Mouse (Mus musculus) embryo, embryonic 11 days (tissue): Measurements from ENCODE around the gene Hbq1b.
A peak's percentile ranks its signal among the peaks of the same experiment; 100 is the strongest.

Experiments used
- DNase-seq: peaks from one replicate; pipeline ENCODE4 v3.0.0-alpha.2; 2015

The Hbq1b gene

GRCm38 (mm10) chr11:32286695-32287492 is at the start of gene Hbq1b:
TSS of gene Hbq1b (plus strand) at chr11:32286965.
- peak; percentile 71 for DNase-seq

- DNase-seq = no peak
Measured at GRCm38 (mm10) chr11:32237411-32237795, 49.4 kb upstream of the Hbq1b start.

DNA sequence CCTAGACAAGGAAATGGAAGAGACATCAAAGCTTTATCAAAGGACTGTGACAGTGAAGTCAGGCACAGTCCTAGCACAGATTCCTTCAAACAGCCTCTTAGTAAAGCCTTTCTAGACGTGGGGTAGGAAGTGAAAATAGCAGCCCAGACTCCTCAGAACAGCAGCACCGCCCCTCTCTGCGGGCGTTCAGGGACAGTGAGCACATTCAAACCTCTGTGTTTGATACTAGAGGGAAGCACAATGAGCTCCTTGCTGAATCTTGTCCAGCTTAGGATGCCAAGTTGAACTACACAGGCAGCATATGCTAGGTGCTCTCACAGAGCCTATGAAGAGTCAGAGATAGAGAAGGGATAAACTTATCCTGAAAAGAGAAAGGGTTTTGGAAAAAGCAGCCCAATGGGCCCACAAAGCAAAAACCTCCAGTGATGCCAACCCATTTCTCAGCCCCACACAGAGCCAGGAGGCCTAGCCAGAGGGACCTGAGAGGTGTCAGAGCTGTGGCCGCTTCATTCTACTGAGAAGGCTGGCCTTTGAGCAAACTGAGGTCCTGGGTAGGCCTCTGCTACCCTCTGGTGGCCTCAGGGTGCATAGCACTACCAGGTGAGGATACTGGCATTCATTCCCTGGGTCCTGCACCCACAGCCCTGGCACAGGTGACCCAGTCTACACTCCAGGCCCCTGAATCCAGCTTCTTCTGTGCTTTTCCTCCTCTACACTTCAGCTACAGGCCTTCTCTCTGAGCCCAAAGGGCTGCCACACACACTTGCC is 48.5 kb upstream of the Hbq1b start:
- peak; percentile 75 for DNase-seq

GRCm38 (mm10) chr11:32241391-32241790 is 45.4 kb upstream of the Hbq1b start:
- DNase-seq = no peak

- DNase-seq = no peak
Measured at GRCm38 (mm10) chr11:32242209-32242608, 44.6 kb upstream of the Hbq1b start.

- no peak for DNase-seq
Measured at GRCm38 (mm10) chr11:32243205-32243955, 43.4 kb upstream of the Hbq1b start.

- no peak for DNase-seq
Measured at GRCm38 (mm10) chr11:32244064-32244463, 42.7 kb upstream of the Hbq1b start.

DNA sequence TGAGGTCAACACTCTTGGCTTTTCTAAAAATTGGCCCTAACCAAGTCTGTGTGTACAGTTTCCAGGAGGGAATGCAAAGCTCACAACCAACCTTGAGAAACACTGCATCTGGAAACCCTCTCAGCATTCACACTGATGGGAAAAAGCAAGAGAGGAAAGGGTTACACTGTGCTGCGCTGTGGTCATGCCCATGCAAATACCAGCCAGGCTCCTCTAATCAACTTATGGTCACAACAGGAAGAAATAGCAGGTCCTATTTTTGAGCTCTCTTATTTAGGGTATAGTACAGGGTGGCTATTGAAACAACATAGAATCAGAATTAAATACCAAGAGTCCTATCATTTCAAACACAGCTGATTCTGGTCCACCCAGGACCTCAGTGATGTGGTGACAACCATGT is 42.1 kb upstream of the Hbq1b start:
- DNase-seq = no peak

- no peak for DNase-seq
Measured at GRCm38 (mm10) chr11:32245614-32246013, 41.2 kb upstream of the Hbq1b start.

DNA sequence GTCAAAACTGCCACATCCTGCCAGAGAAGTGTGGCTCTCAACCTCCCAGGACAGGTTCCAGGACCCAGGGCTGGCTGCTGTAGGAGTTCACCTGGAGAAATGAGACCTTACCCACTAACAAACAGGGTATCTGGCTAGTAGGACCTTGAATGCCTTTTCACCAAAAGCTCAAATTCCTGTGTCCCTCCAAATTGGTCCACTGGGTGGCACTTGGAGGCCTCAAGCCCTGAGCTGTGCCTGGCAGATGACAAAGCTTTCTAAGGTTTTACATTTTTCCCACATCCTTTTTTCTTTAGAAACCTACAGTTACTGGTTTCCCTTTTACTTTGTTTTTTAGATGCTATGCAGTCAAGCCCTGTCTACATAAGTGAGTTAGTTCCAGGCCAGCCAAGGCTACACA is 39.7 kb upstream of the Hbq1b start:
- no peak for DNase-seq

- no peak for DNase-seq
Measured at GRCm38 (mm10) chr11:32248350-32248749, 38.4 kb upstream of the Hbq1b start.

- DNase-seq = no peak
Measured at GRCm38 (mm10) chr11:32250880-32251763, 35.6 kb upstream of the Hbq1b start.

- no peak for DNase-seq
Measured at GRCm38 (mm10) chr11:32253121-32253520, 33.6 kb upstream of the Hbq1b start.

GRCm38 (mm10) chr11:32256146-32256545 is 30.6 kb upstream of the Hbq1b start:
- DNase-seq = no peak

- no peak for DNase-seq
Measured at GRCm38 (mm10) chr11:32256566-32256965, 30.2 kb upstream of the Hbq1b start.

- DNase-seq = peak; percentile 56
Measured at GRCm38 (mm10) chr11:32262674-32263415, 23.9 kb upstream of the Hbq1b start.

DNA sequence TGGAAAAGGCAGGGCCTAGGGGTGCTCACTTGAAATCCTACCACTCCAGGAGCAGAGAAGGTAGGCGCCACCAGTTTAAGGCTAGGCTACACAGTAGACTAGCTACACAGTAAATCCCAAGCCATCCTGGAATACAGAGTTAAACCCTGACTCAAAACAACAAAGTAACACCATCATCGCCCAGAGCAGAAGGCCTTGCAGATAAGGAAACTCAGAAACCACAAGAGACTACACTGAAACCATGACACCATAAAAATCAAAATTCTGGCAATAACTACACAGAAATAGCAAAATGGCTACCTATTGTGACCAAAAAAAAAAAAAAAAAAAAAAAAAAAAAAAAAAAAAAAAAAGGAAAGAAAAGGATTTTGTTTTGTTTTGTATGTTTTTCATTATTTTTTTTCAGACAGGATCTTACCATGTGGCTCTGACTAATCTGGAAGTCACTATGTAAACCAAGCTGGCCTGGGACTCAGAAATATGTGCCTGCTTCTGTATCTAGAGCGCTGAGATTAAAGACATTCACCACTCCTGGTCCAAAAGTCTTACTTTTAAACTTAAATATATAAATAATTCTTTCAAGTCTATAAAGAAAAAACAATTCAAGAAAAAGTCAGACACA is 21.5 kb upstream of the Hbq1b start:
- DNase-seq = no peak

- DNase-seq = no peak
Measured at GRCm38 (mm10) chr11:32266194-32266593, 20.6 kb upstream of the Hbq1b start.

- no peak for DNase-seq
Measured at GRCm38 (mm10) chr11:32266776-32267175, 20.0 kb upstream of the Hbq1b start.

- DNase-seq = peak; percentile 98
Measured at GRCm38 (mm10) chr11:32267188-32267884, 19.4 kb upstream of the Hbq1b start, which contains the start of gene Nprl3. TSS of gene Nprl3 (minus strand) at chr11:32267707.
